Mouse (Mus musculus): Measurements from ENCODE around the gene Dazap1. TPM values are rescaled to one million over a fixed set of nuclear protein-coding genes. Genes with fewer than 3 reads are reported as not detected.

Gene Dazap1
- total and polyA plus RNA-seq, 2 experiments from 2014 or later: 34.5 to 109 TPM

DNA sequence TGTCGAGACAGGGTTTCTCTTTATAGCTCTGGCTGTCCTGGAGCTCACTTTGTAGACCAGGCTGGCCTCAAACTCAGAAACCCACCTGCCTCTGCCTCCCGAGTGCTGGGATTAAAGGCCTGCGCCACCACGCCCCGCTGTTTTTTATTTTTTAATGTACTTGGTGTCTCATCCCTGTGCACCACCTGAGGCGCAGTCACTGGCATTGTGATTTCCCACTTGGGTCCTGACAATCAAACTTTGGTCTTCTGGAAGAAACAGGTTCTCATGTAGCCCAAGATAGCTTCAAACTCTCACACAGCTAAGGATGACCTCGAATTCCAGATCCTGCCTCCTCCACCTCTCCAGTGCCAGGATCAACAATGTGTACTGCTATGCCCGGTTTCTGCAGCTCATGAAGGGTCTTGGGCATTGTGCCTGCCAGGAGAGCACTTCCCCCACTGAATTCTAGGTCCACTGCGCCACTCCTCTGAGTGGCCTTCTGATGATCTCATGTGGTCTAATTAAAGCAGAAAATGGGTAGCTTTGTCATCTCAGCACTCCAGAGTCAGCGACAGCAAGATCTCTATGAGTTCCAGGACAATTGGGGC is 1.6 kb downstream of the Dazap1 start:
- no peak for TF ChIP-seq CTCF (IDR thresholded peaks at IDR 0.05)
- Histone ChIP-seq H3K27ac (ENCODE audit: low read depth, low read length) (no peak overlapping the region), H3K27me3 (ENCODE audit: insufficient read depth, low read length) (no peaks in the 10 kb centered on the region), H3K4me3 (ENCODE audit: low read depth, low read length) (no peak overlapping the region), H3K36me3 (ENCODE audit: insufficient read depth, low read length) (0 out of 2 replicates have a peak, but pooled peaks cover 8% of the 10 kb centered on the region), H3K9ac (replicated peaks; ENCODE audit: low read length, poor library complexity, severe bottlenecking) (no peak overlapping the region), H3K9me3 (ENCODE audit: low read length) (no peaks in the 10 kb centered on the region), H3K4me1 (ENCODE audit: insufficient read depth, low read length) (peaks cover 26% of the 10 kb centered on the region), H3K4me2 (ENCODE audit: low read depth, low read length, poor library complexity, severe bottlenecking) (no peak overlapping the region)
- ATAC-seq (ENCODE audit: low FRiP score): no peak
- WGBS: 90% methylated on average over 10 of the region's 10 CpGs
- no peak for DNase-seq (ENCODE audit: low spot score)

DNA sequence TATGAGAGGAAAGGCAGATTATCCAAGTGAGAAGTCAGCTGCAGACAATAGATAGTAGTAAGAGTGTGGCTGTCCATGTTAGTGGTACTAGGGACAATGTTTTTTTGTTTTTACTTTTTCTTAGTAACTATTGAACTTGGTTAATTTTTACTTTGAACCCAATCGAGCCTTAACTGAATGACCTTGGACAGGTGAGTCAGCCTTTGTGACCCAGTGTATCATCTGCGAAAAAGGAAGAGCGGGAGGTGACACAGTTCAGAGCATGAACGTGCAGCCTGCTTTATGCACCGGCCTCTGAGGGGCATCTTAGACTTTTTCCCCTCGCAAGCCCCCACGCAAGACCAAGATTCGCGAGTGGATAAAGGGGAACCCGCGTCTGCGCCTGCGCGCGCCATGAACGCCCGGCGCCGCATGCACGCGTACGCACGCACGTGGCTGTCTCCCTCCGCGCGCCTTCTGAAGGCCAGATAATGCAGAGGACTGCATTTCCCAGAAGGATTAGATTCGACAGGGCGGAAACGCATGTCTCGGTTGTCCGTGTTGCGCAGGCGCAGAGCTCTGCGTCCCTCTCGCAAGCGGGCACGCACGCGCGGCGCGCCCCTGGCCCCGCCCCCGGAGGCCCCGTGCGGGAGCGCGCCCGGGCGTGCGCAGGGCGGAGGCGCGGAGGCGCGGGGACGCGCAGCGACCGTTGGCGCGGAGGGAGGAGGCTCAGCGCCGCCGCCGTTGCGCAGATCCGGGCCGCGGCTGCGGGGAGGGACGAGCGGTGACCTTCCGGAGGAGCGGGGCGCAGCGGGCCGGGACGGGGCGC is 3.3 kb downstream of the Dazap1 start:
- TF ChIP-seq CTCF (IDR thresholded peaks at IDR 0.05): no peak; the same call in 1 of the 2 replicates
- Histone ChIP-seq H3K4me1 (ENCODE audit: insufficient read depth, low read length) (peaks cover 26% of the 10 kb centered on the region), H3K27ac (ENCODE audit: low read depth, low read length) (peak overlapping the region; percentile 75), H3K4me2 (ENCODE audit: low read depth, low read length, poor library complexity, severe bottlenecking) (peak overlapping the region; percentile 72), H3K4me3 (ENCODE audit: low read depth, low read length) (peak overlapping the region; percentile 79), H3K36me3 (ENCODE audit: insufficient read depth, low read length) (0 out of 2 replicates have a peak, but pooled peaks cover 4% of the 10 kb centered on the region), H3K27me3 (ENCODE audit: insufficient read depth, low read length) (no peaks in the 10 kb centered on the region), H3K9ac (replicated peaks; ENCODE audit: low read length, poor library complexity, severe bottlenecking) (peak overlapping the region; percentile 97), H3K9me3 (ENCODE audit: low read length) (no peaks in the 10 kb centered on the region)
- 2% methylated on average over 60 of the region's 81 CpGs for WGBS
- DNase-seq (ENCODE audit: low spot score): peak; percentile 100
- peak; percentile 81 for ATAC-seq (ENCODE audit: low FRiP score)

DNA sequence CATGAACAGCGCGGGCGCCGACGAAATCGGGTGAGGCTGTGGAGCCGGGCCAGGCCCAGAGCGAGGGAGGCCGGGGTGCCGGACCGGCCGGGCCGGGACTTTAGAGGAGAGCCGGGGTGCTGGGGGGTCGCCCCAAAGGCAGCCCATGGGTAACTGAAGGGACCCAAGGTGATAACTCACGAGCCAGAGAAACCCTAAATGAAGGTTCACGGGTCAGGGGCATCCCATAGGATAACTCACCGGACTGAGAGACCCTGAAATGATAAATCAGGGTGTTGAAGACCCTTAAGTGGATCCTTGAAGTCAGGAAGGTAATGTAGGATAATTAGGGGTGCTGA is 3.8 kb downstream of the Dazap1 start:
- DNase-seq (ENCODE audit: low spot score): no peak
- Histone ChIP-seq H3K4me3 (ENCODE audit: low read depth, low read length) (peak overlapping the region; percentile 79), H3K4me1 (ENCODE audit: insufficient read depth, low read length) (peaks cover 20% of the 10 kb centered on the region), H3K9ac (replicated peaks; ENCODE audit: low read length, poor library complexity, severe bottlenecking) (peak overlapping the region; percentile 97), H3K9me3 (ENCODE audit: low read length) (no peaks in the 10 kb centered on the region), H3K27ac (ENCODE audit: low read depth, low read length) (peak overlapping the region; percentile 75), H3K4me2 (ENCODE audit: low read depth, low read length, poor library complexity, severe bottlenecking) (peak overlapping the region; percentile 72), H3K36me3 (ENCODE audit: insufficient read depth, low read length) (0 out of 2 replicates have a peak, but pooled peaks cover 4% of the 10 kb centered on the region), H3K27me3 (ENCODE audit: insufficient read depth, low read length) (no peaks in the 10 kb centered on the region)
- peak; percentile 12; the same call in 1 of the 2 replicates for ATAC-seq (ENCODE audit: low FRiP score)
- TF ChIP-seq CTCF (IDR thresholded peaks at IDR 0.05): no peak
- 0% methylated on average over 18 of the region's 18 CpGs for WGBS

DNA sequence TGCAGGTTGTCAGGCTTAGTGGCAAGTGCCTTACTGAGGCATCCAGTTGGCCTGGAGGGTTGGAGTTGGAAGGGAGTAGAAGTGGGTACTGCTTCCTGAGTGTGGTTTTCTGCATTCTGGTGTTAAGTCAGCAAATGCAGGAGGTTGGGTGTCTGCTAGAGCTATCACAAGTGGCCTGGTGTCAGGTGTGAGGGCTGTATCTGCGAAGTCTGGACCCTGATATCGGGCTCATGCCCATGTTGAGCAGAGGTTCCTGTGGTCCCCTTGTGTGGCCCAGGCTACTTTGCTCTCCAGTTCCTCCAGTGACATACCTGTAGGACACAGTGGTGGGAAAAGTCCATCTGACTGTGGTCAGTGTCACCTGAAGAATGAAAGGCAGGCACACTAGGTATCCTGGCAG is 8.8 kb downstream of the Dazap1 start:
- no peak overlapping the region for H3K4me2 ChIP-seq (ENCODE audit: low read depth, low read length, poor library complexity, severe bottlenecking)
- H3K27ac ChIP-seq (ENCODE audit: low read depth, low read length): no peak overlapping the region
- H3K9me3 ChIP-seq (ENCODE audit: low read length): no peaks in the 10 kb centered on the region
- peaks cover 19% of the 10 kb centered on the region for H3K4me1 ChIP-seq (ENCODE audit: insufficient read depth, low read length)
- 0 out of 2 replicates have a peak overlapping the region, but pooled peaks have one; percentile 13 for H3K9ac ChIP-seq (replicated peaks; ENCODE audit: low read length, poor library complexity, severe bottlenecking)
- no peak overlapping the region for H3K4me3 ChIP-seq (ENCODE audit: low read depth, low read length)
- no peaks in the 10 kb centered on the region for H3K27me3 ChIP-seq (ENCODE audit: insufficient read depth, low read length)
- no peak for DNase-seq (ENCODE audit: low spot score)
- H3K36me3 ChIP-seq (ENCODE audit: insufficient read depth, low read length): peaks cover 17% of the 10 kb centered on the region; the same call in 1 of the 2 replicates
- ATAC-seq (ENCODE audit: low FRiP score): no peak
- no peak for TF ChIP-seq CTCF (IDR thresholded peaks at IDR 0.05)
- 96% methylated on average over 2 of the region's 2 CpGs for WGBS

DNA sequence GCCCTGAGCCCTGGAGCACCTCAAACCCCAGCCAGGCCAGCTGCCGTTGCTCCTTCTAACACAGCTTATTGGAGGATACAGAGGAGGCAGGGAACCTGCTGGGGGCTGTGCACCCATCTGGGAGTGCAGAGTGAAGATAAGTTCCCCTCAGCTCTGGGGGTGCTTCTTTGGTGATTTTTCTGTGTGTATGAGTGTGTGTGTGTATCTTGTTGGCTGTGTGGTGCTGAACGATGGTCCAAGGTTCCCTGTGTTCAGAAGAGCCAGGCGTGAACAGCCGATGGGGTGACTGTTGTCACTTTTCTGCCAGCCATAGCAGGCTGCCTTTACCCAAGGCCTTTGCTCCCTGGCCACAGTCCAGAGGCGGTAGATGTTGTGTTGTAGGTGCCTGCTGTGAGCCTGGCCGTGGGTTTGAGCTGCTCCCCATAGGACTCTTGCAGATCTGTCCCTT is 9.5 kb downstream of the Dazap1 start:
- H3K27me3 ChIP-seq (ENCODE audit: insufficient read depth, low read length): no peaks in the 10 kb centered on the region
- no peak for ATAC-seq (ENCODE audit: low FRiP score)
- no peaks in the 10 kb centered on the region for H3K9me3 ChIP-seq (ENCODE audit: low read length)
- DNase-seq (ENCODE audit: low spot score): no peak
- H3K9ac ChIP-seq (replicated peaks; ENCODE audit: low read length, poor library complexity, severe bottlenecking): no peak overlapping the region
- H3K4me3 ChIP-seq (ENCODE audit: low read depth, low read length): no peak overlapping the region
- H3K27ac ChIP-seq (ENCODE audit: low read depth, low read length): no peak overlapping the region; the same call in 1 of the 2 replicates
- TF ChIP-seq CTCF (IDR thresholded peaks at IDR 0.05): no peak
- peaks cover 16% of the 10 kb centered on the region for H3K4me1 ChIP-seq (ENCODE audit: insufficient read depth, low read length)
- H3K4me2 ChIP-seq (ENCODE audit: low read depth, low read length, poor library complexity, severe bottlenecking): no peak overlapping the region
- WGBS: 63% methylated on average over 6 of the region's 6 CpGs
- H3K36me3 ChIP-seq (ENCODE audit: insufficient read depth, low read length): peaks cover 18% of the 10 kb centered on the region; the same call in 1 of the 2 replicates

All from midbrain, postnatal 0 days (tissue).